Mouse (Mus musculus) brain, embryonic 14.5 days (tissue): ENCODE results near the gene Slc35f3. TPM values are rescaled to one million over a fixed set of nuclear protein-coding genes. Genes with fewer than 3 reads are reported as not detected.

Experiments
- DNase-seq: peaks from one replicate; pipeline ENCODE4 v3.0.0-alpha.2; 2011; ENCODE audit warnings: low read depth
- CTCF ChIP-seq: fragments of 200-500 bp; IDR thresholded peaks from 2 replicates; pipeline ENCODE4 v1.5.1; 2012; ENCODE audit warnings: inconsistent platforms, mild to moderate bottlenecking, moderate library complexity, borderline replicate concordance; ENCODE audit not compliant: insufficient read depth, insufficient read length; ENCODE audit errors: extremely low read depth
- POLR2A ChIP-seq: fragments of 200-500 bp; IDR thresholded peaks from 2 replicates; pipeline ENCODE4 v1.6.1; 2012; ENCODE audit warnings: mild to moderate bottlenecking, inconsistent platforms, borderline replicate concordance; ENCODE audit not compliant: poor library complexity, insufficient read depth, insufficient read length, severe bottlenecking; ENCODE audit errors: extremely low read depth
- polyA plus RNA-seq: library from polyadenylated mRNA; depleted of rRNA; stranded (reverse); fragments of >200 nt; gene quantifications from 2 replicates; pipeline ENCODE4 v1.2.3, GENCODE M21; 2012

Gene Slc35f3
- polyA plus RNA-seq, 1 experiment, result 1.8 TPM

DNA sequence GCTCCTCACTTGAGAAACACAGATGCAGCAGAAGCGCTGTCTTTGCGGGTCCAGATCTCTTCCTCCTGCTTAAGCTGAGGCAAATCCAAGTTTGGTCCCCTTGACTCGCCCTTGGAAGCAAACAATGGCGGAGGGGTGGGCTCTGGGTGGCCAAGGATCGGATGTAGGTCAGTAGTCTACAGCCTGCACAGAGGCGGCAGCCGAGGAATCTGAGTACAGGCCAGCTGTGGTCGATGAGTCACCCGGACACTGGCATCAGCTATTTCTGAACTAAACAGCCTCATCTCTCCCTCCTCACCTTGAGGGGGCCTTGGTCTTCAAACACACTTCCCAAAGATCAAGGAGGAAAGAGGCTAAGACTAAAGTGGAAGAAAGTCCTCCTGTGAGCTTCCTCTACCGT, 6.4 kb upstream of the Slc35f3 start:
- DNase-seq, result no peak
- TF ChIP-seq POLR2A (no peak), CTCF (no peak)

DNA sequence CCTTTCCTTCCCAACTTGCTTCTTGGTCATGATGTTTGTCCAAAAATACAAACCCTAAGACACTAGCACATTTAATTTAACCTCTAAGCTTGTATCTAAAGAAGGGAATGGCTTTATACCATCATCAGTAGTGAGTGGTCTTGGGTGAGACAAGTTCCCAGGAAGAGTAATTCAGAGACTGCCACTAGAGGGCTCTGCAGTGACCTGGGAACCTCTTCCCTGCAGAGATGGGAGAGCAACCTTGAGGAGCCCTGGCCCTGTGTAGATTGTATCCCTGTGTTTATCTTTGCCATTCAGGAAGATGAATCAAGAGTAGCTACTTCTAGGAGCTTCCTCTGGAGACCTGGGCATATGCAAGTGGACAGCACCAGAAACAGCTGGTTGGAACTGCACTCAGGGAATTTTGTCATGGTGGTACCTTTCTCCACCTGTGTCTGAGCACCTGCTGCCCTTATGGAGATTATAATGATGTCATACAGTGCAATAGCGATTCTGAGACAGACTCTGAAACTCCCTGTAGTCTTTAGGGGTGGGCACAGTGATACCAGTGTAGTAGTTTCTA, 993 bp upstream of the Slc35f3 start:
- DNase-seq, result peak; percentile 72
- TF ChIP-seq POLR2A (no peak), CTCF (peak; percentile 78)

DNA sequence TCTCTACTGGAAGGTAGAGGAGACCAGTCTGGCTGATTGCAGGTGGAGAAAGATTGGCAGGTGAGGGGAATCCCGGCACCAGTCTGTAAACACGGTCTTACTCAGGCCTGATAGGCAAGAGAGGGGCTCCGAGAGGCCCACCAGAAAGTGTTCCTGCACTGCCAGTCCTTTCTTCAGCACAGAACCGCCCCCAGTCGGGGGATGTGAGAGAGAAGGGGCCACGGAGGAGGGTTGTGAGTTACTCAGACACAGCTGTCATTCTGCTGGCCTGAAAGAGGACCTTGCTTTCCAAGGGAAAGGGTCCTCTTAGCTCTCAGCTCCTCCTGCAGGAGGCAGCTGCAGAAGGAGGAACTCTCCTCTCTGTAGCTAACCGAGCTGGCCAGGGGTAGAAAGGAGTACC, 975 bp downstream of the Slc35f3 start:
- TF ChIP-seq POLR2A (no peak), CTCF (no peak)
- DNase-seq, result no peak

DNA sequence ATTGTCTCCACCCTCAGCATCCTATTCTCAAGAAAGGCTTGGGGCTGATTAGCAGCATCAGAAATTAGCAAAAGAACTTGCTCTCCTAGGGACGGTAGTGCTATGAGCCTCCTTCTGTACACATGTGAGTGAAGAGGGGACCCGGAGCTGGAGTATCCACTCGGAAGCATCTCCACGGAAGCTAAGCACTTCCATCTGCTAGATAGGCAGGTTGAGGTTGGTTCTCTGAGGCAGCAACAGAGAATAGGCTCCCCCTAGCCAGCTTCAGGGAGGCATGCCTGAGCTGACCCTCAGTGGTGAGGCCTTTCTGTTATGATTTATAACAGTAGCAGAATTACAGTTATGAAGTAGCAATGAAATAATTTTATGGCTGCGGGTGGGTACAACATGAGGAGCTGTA, 2.0 kb downstream of the Slc35f3 start:
- TF ChIP-seq CTCF, result no peak
- no peak for TF ChIP-seq POLR2A
- no peak for DNase-seq

DNA sequence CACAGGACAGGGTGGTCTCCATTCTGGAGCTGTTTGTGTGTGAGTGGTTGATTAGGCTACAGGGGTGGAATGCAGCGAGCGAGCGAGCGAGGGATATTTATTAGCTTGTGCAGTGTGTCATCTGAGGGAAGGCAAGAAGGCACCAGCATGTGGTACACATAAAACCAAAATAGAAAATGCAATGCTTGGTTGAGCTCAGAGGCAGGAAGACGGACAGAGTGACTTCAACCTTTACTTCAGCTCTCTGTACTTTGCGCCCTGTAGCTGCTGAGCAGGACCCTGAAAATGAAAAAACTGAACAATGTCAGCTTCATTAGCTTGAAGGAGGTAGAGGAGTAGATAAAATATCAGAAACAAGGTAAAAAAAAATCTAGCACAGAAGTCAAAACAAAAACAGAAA, 3.2 kb downstream of the Slc35f3 start:
- no peak for DNase-seq
- TF ChIP-seq CTCF (no peak), POLR2A (no peak)

DNA sequence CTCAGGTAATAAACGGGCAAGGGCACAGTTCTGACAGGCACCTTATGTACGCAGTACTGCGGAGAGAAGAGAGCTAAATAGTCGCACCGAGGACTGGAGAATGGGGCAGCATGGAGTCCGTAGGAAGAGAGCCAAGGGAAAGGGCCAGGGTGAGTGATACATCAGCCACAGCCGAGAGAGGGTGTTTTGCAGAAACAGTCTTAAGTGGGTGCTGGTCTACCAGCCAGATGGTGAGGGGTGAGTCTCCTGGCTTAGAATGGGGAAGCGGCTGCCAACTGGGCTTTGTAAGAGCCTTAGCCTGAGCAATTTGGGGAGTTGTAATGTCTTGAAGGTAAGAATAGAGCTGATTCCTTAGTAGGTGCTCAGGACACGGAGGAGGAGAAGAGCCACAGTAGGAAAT, 8.8 kb downstream of the Slc35f3 start:
- no peak for TF ChIP-seq CTCF
- no peak for TF ChIP-seq POLR2A
- no peak for DNase-seq

DNA sequence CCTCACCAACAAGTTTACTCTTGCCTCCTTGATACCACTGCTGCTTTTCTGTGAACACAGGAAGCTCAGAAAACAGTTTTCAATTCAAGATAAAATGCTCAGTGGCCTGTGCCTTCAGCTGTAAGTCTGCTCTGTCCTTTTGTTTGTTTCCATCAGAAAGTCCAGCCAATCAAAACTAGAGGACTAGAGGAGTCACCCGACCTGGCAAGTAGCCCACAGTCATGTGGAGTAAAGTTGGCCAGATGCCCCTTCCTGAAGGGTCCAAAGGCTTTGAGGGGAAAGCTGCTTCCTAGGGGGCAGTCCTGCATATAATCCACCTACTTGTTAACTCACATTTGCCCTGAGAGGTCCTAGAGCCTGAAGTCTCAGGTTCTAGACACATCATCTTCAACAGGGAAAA, 10.7 kb downstream of the Slc35f3 start:
- TF ChIP-seq CTCF, result no peak
- TF ChIP-seq POLR2A, result no peak
- DNase-seq, result peak; percentile 80

DNA sequence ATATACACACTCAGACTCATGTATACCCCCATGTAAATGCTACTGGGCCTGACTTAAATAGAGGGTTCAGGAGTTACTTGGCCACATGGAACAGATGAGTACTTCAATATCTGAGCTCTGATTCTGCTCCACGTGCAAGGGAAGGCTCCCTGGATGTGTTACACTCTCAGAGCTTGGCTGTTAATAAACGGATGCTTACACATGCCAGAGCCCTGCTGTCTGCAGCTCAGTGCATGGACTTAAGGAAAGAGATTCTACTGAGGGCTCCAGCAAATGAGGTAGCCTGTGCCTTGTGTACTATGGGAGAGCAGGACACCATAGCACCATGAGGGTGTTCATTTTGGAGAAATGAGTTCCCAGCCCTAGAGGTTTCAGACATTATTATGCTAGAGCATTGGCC, 26.6 kb downstream of the Slc35f3 start:
- DNase-seq, result no peak

DNA sequence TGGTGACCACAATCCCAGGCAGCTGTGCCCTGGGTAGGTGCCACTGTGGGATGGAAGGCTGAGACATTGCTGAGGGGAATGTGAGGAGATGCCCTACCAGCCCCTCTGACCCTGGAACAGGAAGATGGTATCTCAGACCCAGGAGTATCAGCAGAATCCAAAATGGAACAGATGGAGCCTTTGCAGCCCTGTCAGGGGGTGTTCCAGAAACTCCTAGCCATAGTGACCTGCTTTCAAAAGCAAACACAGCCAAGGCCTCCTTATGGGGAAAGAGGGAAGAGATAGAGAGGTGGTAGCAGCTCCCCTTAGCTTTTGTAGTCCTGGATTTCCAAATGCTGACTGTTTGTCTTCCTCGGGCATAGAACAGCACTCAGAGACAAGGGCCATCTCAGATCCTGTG, 27.8 kb downstream of the Slc35f3 start:
- TF ChIP-seq CTCF (no peak), POLR2A (no peak)
- DNase-seq, result no peak

More for the DNA sequence above, 26.6 kb downstream of the Slc35f3 start:
- TF ChIP-seq POLR2A (no peak), CTCF (no peak)

DNA sequence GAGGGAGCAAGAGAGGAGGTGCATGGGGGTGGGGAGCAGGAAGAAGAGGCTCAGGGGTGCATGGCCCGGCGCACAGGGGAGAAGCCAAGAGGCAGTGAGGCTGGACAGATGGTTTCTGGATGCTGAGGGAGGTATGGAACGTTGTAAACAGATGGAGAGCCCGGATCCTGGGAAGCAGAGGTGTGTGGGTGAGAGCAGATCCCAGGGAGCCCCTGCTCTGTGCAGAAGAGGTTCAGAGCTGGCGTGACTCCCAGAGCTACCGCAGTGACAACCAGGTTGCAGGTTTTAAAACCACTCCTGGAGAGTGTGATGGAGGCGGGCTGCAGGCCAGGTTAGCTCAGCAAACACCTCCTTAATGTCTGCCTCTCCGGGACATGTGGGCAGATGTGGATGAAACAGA, 28.4 kb downstream of the Slc35f3 start:
- TF ChIP-seq CTCF, result no peak
- no peak for TF ChIP-seq POLR2A
- DNase-seq, result no peak

DNA sequence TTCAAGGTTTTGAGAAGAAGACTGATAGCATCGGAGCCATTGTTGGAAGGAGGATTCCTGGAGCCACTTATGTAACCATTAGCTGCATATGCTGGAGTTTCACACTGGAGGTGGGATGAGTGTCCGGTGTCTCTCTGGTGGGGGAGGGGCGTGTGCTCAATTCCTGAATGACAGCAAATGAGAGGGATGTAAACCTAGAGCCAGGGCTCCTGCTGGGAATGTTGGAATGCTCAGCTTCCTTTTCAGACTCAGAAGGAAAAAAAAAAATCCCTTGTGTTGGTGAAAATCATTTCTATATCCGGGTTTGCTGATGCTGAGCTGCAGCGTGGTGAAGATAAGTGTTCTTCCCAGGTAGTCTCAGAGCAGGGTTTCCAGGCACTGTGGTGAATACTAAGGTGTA, 29.4 kb downstream of the Slc35f3 start:
- TF ChIP-seq CTCF (no peak), POLR2A (no peak)
- DNase-seq, result no peak

DNA sequence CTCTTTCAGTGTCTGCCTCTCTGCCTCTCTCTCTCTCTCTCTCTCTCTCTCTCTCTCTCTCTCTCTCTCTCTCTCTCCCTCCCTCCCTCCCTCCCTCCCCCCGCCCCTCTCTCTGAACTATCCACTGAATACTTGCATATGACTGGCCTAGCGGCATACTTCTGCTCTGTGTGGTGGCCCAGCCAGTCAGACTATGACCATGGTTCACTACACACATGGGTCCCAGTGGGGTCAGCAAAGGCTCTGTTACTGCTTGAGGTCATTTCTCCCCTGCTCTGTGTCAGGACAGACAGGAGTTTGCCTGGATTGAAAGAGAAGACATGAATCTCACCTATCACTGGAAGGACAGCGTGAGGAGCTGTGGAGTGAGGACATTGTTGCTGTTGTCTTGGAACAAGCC, 40.5 kb downstream of the Slc35f3 start:
- TF ChIP-seq POLR2A (no peak), CTCF (no peak)

More for the DNA sequence above, 40.5 kb downstream of the Slc35f3 start:
- DNase-seq, result no peak
